Mouse (Mus musculus) embryo, embryonic 10 days (tissue): ENCODE data around the gene Cdc26.

Experiments used
- DNase-seq: peaks from one replicate; pipeline ENCODE4 v3.0.0-alpha.2; 2015; ENCODE audit warnings: low spot score

The Cdc26 gene

GRCm38 (mm10) chr4:62398956-62399355 lies 9.5 kb downstream of the Cdc26 start:
- DNase-seq = no peak

GRCm38 (mm10) chr4:62397616-62398365 lies 10.7 kb downstream of the Cdc26 start:
- no peak for DNase-seq

GRCm38 (mm10) chr4:62395806-62396205 lies 12.6 kb downstream of the Cdc26 start:
- DNase-seq = no peak

GRCm38 (mm10) chr4:62393459-62393858 lies 15.0 kb downstream of the Cdc26 start:
- peak; percentile 15 for DNase-seq

GRCm38 (mm10) chr4:62391892-62392291 lies 16.6 kb downstream of the Cdc26 start:
- no peak for DNase-seq

GRCm38 (mm10) chr4:62389592-62390512 lies 18.6 kb downstream of the Cdc26 start:
- DNase-seq = no peak

GRCm38 (mm10) chr4:62385439-62385838 lies 23.0 kb downstream of the Cdc26 start:
- DNase-seq = no peak

GRCm38 (mm10) chr4:62384159-62384558 lies 24.3 kb downstream of the Cdc26 start:
- DNase-seq = no peak

GRCm38 (mm10) chr4:62383752-62384151 lies 24.7 kb downstream of the Cdc26 start:
- DNase-seq = no peak

- no peak for DNase-seq
Measured at GRCm38 (mm10) chr4:62383207-62383606, 25.2 kb downstream of the Cdc26 start.

GRCm38 (mm10) chr4:62379724-62380381 lies 28.6 kb downstream of the Cdc26 start:
- DNase-seq = no peak

GRCm38 (mm10) chr4:62376123-62376522 lies 32.3 kb downstream of the Cdc26 start:
- DNase-seq = no peak

GRCm38 (mm10) chr4:62374342-62374741 lies 34.1 kb downstream of the Cdc26 start:
- no peak for DNase-seq

GRCm38 (mm10) chr4:62373668-62374067 lies 34.8 kb downstream of the Cdc26 start:
- DNase-seq = no peak

- DNase-seq = no peak
Measured at GRCm38 (mm10) chr4:62372818-62373520, 35.5 kb downstream of the Cdc26 start.

GRCm38 (mm10) chr4:62372410-62372809 lies 36.0 kb downstream of the Cdc26 start:
- DNase-seq = no peak

- DNase-seq = no peak
Measured at GRCm38 (mm10) chr4:62369091-62369490, 39.4 kb downstream of the Cdc26 start.

- DNase-seq = no peak
Measured at GRCm38 (mm10) chr4:62367586-62367985, 40.9 kb downstream of the Cdc26 start.

GRCm38 (mm10) chr4:62366291-62366690 lies 42.2 kb downstream of the Cdc26 start:
- no peak for DNase-seq

GRCm38 (mm10) chr4:62364299-62364698 lies 44.1 kb downstream of the Cdc26 start:
- no peak for DNase-seq

GRCm38 (mm10) chr4:62362437-62362836 lies 46.0 kb downstream of the Cdc26 start:
- DNase-seq = no peak

GRCm38 (mm10) chr4:62361997-62362396 lies 46.4 kb downstream of the Cdc26 start:
- no peak for DNase-seq
